Mouse (Mus musculus) ES-Bruce4 (cell line): ENCODE data around the gene Dnajb12. TPM values are rescaled to one million over a fixed set of nuclear protein-coding genes. Genes with fewer than 3 reads are reported as not detected.

Experiments used
- H3K27ac ChIP-seq: 2 replicates; pipeline ENCODE4 v1.5.1; 2012; ENCODE audit warnings: low read length, inconsistent platforms; ENCODE audit not compliant: insufficient read depth
- H3K27me3 ChIP-seq: 2 replicates; pipeline ENCODE4 v1.6.1; 2012; ENCODE audit warnings: mild to moderate bottlenecking, low read length, inconsistent platforms; ENCODE audit not compliant: control insufficient read depth, poor library complexity, insufficient read depth, severe bottlenecking
- H3K36me3 ChIP-seq: 2 replicates; pipeline ENCODE4 v1.6.1; 2012; ENCODE audit warnings: inconsistent platforms, mild to moderate bottlenecking, low read length, moderate library complexity; ENCODE audit not compliant: control insufficient read depth, poor library complexity, insufficient read depth, severe bottlenecking
- H3K4me1 ChIP-seq: one replicate; pipeline ENCODE4 v1.8.1; 2011; ENCODE audit warnings: low read length; ENCODE audit not compliant: control insufficient read depth, insufficient read depth
- H3K4me3 ChIP-seq: 2 replicates; pipeline ENCODE4 v1.5.1; 2011; ENCODE audit warnings: low read depth, mild to moderate bottlenecking, low read length
- H3K9ac ChIP-seq: 2 replicates; pipeline ENCODE4 v1.6.1; 2012; ENCODE audit warnings: low read depth, mild to moderate bottlenecking, inconsistent platforms; ENCODE audit not compliant: poor library complexity, severe bottlenecking
- H3K9me3 ChIP-seq: replicated peaks from 2 replicates; pipeline ENCODE4 v1.6.1; 2012; ENCODE audit warnings: mild to moderate bottlenecking, low read length, inconsistent platforms; ENCODE audit not compliant: control insufficient read depth, poor library complexity, insufficient read depth, severe bottlenecking
- CTCF ChIP-seq: IDR thresholded peaks from one replicate; pipeline ENCODE4 v1.8.1; 2011; ENCODE audit warnings: low read depth, low read length
- EP300 ChIP-seq: IDR thresholded peaks from 2 replicates; pipeline ENCODE4 v1.6.1; 2011; ENCODE audit warnings: low read depth, low read length; ENCODE audit not compliant: insufficient read depth
- POLR2A ChIP-seq: IDR thresholded peaks from one replicate; pipeline ENCODE4 v1.8.1; 2011; ENCODE audit warnings: low read length; ENCODE audit not compliant: insufficient read depth
- polyA plus RNA-seq: library from polyadenylated mRNA; stranded (reverse); fragments of >200 nt; gene quantifications from 2 replicates; pipeline ENCODE4 v1.2.4, GENCODE M21; 2011; ENCODE audit warnings: low read depth; ENCODE audit not compliant: missing spikeins, insufficient read depth, insufficient read length

Dnajb12 gene
- polyA plus RNA-seq, 1 experiment: 29.3 TPM

- H3K4me3 ChIP-seq: no peak overlapping the region
- peaks cover 4% of the 10 kb centered on the region for H3K4me1 ChIP-seq
- no peaks in the 10 kb centered on the region for H3K9me3 ChIP-seq
- H3K36me3 ChIP-seq: no peaks in the 10 kb centered on the region
- TF ChIP-seq POLR2A: no peak
- TF ChIP-seq CTCF: no peak
- TF ChIP-seq EP300: no peak
- H3K27me3 ChIP-seq: no peaks in the 10 kb centered on the region
- H3K27ac ChIP-seq: no peak overlapping the region
- no peak overlapping the region for H3K9ac ChIP-seq
These were observed 30.0 kb upstream of the Dnajb12 start for GRCm38 (mm10) chr10:59849371-59849770.

GRCm38 (mm10) chr10:59857157-59857556 lies 22.2 kb upstream of the Dnajb12 start:
- Histone ChIP-seq H3K27me3 (no peaks in the 10 kb centered on the region), H3K4me3 (no peak overlapping the region), H3K4me1 (no peaks in the 10 kb centered on the region), H3K36me3 (no peaks in the 10 kb centered on the region), H3K27ac (no peak overlapping the region), H3K9ac (no peak overlapping the region), H3K9me3 (no peaks in the 10 kb centered on the region)
- TF ChIP-seq POLR2A: no peak

GRCm38 (mm10) chr10:59860684-59861083 lies 18.7 kb upstream of the Dnajb12 start:
- H3K27me3 ChIP-seq: no peaks in the 10 kb centered on the region
- no peaks in the 10 kb centered on the region for H3K4me1 ChIP-seq
- H3K9ac ChIP-seq: no peak overlapping the region
- H3K27ac ChIP-seq: no peak overlapping the region
- no peak for TF ChIP-seq POLR2A
- no peak for TF ChIP-seq CTCF
- TF ChIP-seq EP300: no peak
- H3K4me3 ChIP-seq: no peak overlapping the region
- no peaks in the 10 kb centered on the region for H3K36me3 ChIP-seq
- H3K9me3 ChIP-seq: no peaks in the 10 kb centered on the region

GRCm38 (mm10) chr10:59861201-59861600 lies 18.2 kb upstream of the Dnajb12 start:
- Histone ChIP-seq H3K27me3 (no peaks in the 10 kb centered on the region), H3K27ac (no peak overlapping the region), H3K9me3 (no peaks in the 10 kb centered on the region), H3K36me3 (no peaks in the 10 kb centered on the region), H3K9ac (no peak overlapping the region), H3K4me3 (no peak overlapping the region), H3K4me1 (no peaks in the 10 kb centered on the region)
- TF ChIP-seq CTCF: no peak
- no peak for TF ChIP-seq EP300
- no peak for TF ChIP-seq POLR2A

- H3K9me3 ChIP-seq: no peaks in the 10 kb centered on the region
- no peak overlapping the region for H3K4me3 ChIP-seq
- no peak overlapping the region for H3K9ac ChIP-seq
- H3K4me1 ChIP-seq: no peaks in the 10 kb centered on the region
- no peaks in the 10 kb centered on the region for H3K27me3 ChIP-seq
- no peaks in the 10 kb centered on the region for H3K36me3 ChIP-seq
- TF ChIP-seq EP300 (no peak), CTCF (no peak)
- no peak overlapping the region for H3K27ac ChIP-seq
These were observed 16.4 kb upstream of the Dnajb12 start for GRCm38 (mm10) chr10:59862816-59863440.

- Histone ChIP-seq H3K27ac (no peak overlapping the region), H3K27me3 (no peaks in the 10 kb centered on the region), H3K4me3 (no peak overlapping the region), H3K9me3 (no peaks in the 10 kb centered on the region), H3K36me3 (no peaks in the 10 kb centered on the region), H3K9ac (no peak overlapping the region), H3K4me1 (no peaks in the 10 kb centered on the region)
- TF ChIP-seq POLR2A (no peak), CTCF (no peak), EP300 (no peak)
These were observed 15.7 kb upstream of the Dnajb12 start for GRCm38 (mm10) chr10:59863620-59864019.
